In the genomic region with DNA sequence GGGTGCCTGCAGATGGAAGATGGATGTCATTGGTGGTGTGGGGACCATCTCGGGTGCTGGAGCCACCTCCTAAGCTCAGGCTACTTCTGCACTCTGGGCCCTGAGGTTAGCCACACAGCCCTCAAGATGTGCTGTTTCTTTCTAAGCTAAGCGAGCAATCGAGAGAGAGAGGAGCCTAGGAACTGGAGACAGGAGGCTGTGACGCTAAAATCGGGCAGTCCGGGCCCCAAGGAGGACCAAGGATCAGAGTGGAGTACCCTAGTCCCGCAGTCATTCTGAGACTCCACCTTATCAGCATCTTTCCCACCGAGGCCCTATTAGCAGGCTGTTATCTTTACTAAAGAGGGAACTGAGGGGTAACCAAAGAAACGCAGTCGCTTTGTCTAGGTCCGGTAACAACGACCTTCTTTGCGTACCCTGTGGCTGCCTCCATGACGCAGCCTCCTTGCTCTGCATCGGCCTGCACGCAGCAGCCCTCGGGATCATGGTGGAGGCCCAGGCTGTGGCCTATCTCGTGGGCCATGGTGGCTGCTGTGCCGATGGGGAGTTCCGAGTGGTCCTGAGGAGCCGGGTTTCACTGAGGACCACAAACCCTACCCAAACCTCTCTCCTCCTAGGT, we compare ENCODE assay signal across 10 mouse cellular contexts. TPM values are rescaled to one million over a fixed set of nuclear protein-coding genes. Genes with fewer than 3 reads are reported as not detected.
A peak's percentile ranks its signal among the peaks of the same experiment; 100 is the strongest.
DNase-seq lines count a peak whose midpoint lies in the region; ATAC-seq and TF ChIP-seq lines count a peak whose summit lies in the region.
"Had no signal": no experiment of that assay in that cellular context is flagged by ENCODE, and none has a peak within 500 bp of the region (broad histone marks: within the 10 kb centered on the region; RNA-seq: fewer than 3 reads in every experiment).

No protein-coding gene starts in this region.

- H3K9ac ChIP-seq in kidney, embryonic 14.5 days (ENCODE audit: low read depth, low read length): 0 out of 2 replicates have a peak overlapping the region, but pooled peaks have one; percentile 8
- peak overlapping the region; percentile 42 for H3K9ac ChIP-seq in hindbrain, embryonic 14.5 days
- peak overlapping the region; percentile 32 for H3K9ac ChIP-seq in midbrain, embryonic 15.5 days

- no peak for DNase-seq in kidney, adult 11 months
- DNase-seq in embryonic facial prominence, embryonic 10.5 days (ENCODE audit: low spot score): peak; percentile 38
- DNase-seq in hindbrain, embryonic 14.5 days (ENCODE audit: low spot score): no peak
- DNase-seq in cerebellum, adult 2 months: no peak
- DNase-seq in gastrocnemius, postnatal 25 days: no peak
- DNase-seq in left cerebral cortex, adult 8-10 months (ENCODE audit: low spot score in 2 of 2): no peak
- DNase-seq: cerebellum, postnatal 36 days; right cerebral cortex, adult 18-20 months had no signal

- H3K27me3 ChIP-seq in kidney, embryonic 14.5 days (ENCODE audit: control insufficient read depth, insufficient read depth, low read length): peaks cover 50% of the 10 kb centered on the region
- peaks cover 88% of the 10 kb centered on the region for H3K27me3 ChIP-seq in embryonic facial prominence, embryonic 10.5 days (replicated peaks; ENCODE audit: low read depth, poor library complexity, severe bottlenecking)
- H3K27me3 ChIP-seq in hindbrain, embryonic 14.5 days (ENCODE audit: control insufficient read depth, insufficient read depth, low read length): peaks cover 49% of the 10 kb centered on the region
- H3K27me3 ChIP-seq in midbrain, embryonic 15.5 days (replicated peaks): peaks cover 57% of the 10 kb centered on the region
- H3K27me3 ChIP-seq in cerebellum, adult 2 months (ENCODE audit: control insufficient read depth, insufficient read depth, low read length): no peaks in the 10 kb centered on the region; the same call in 1 of the 2 replicates

- ATAC-seq in kidney, embryonic 14.5 days (ENCODE audit: low FRiP score, low TSS enrichment): no peak
- ATAC-seq in hindbrain, embryonic 14.5 days (ENCODE audit: low FRiP score): peak; percentile 10; the same call in 1 of the 2 replicates
- peak; percentile 19; the same call in 1 of the 2 replicates for ATAC-seq in midbrain, embryonic 15.5 days (replicated peaks)

- H3K4me3 ChIP-seq in kidney, embryonic 14.5 days (ENCODE audit: low read length): peak overlapping the region; percentile 31
- H3K4me3 ChIP-seq in embryonic facial prominence, embryonic 10.5 days: peak overlapping the region; percentile 53
- peak overlapping the region; percentile 33 for H3K4me3 ChIP-seq in hindbrain, embryonic 14.5 days (replicated peaks; ENCODE audit: low read length)
- H3K4me3 ChIP-seq in midbrain, embryonic 15.5 days: peak overlapping the region; percentile 35
- H3K4me3 ChIP-seq in cerebellum, adult 2 months (replicated peaks; ENCODE audit: insufficient read depth, low read depth, low read length): no peak overlapping the region

- TF ChIP-seq POLR2A in cerebellum, adult 2 months (IDR thresholded peaks at IDR 0.05; ENCODE audit: borderline replicate concordance, insufficient read depth, low read length): no peak

- peaks cover 14% of the 10 kb centered on the region for H3K4me1 ChIP-seq in kidney, embryonic 14.5 days (ENCODE audit: control insufficient read depth, insufficient read depth, low read length)
- peaks cover 41% of the 10 kb centered on the region for H3K4me1 ChIP-seq in embryonic facial prominence, embryonic 10.5 days
- H3K4me1 ChIP-seq in hindbrain, embryonic 14.5 days (replicated peaks; ENCODE audit: control insufficient read depth, insufficient read depth, low read length): peaks cover 20% of the 10 kb centered on the region
- H3K4me1 ChIP-seq in midbrain, embryonic 15.5 days: peaks cover 28% of the 10 kb centered on the region
- peaks cover 9% of the 10 kb centered on the region; the same call in 1 of the 2 replicates for H3K4me1 ChIP-seq in cerebellum, adult 2 months (ENCODE audit: control insufficient read depth, insufficient read depth, low read length)

- TF ChIP-seq CTCF in cerebellum, adult 2 months (IDR thresholded peaks at IDR 0.05; ENCODE audit: borderline replicate concordance, insufficient read depth, low read depth, low read length): no peak

- H3K36me3 ChIP-seq in kidney, embryonic 14.5 days (ENCODE audit: control insufficient read depth, insufficient read depth, low read length): no peaks in the 10 kb centered on the region
- no peaks in the 10 kb centered on the region for H3K36me3 ChIP-seq in embryonic facial prominence, embryonic 10.5 days (replicated peaks)
- H3K36me3 ChIP-seq in hindbrain, embryonic 14.5 days (replicated peaks; ENCODE audit: control insufficient read depth, insufficient read depth): no peaks in the 10 kb centered on the region
- H3K36me3 ChIP-seq in midbrain, embryonic 15.5 days (replicated peaks): no peaks in the 10 kb centered on the region

- H3K27ac ChIP-seq in kidney, embryonic 14.5 days (ENCODE audit: low read depth, low read length): no peak overlapping the region
- H3K27ac ChIP-seq in embryonic facial prominence, embryonic 10.5 days (replicated peaks): no peak overlapping the region
- no peak overlapping the region for H3K27ac ChIP-seq in hindbrain, embryonic 14.5 days
- no peak overlapping the region for H3K27ac ChIP-seq in midbrain, embryonic 15.5 days
- no peak overlapping the region for H3K27ac ChIP-seq in cerebellum, adult 2 months (ENCODE audit: insufficient read depth, low read length)

- H3K9me3 ChIP-seq in kidney, embryonic 14.5 days (ENCODE audit: control insufficient read depth, low read length): no peaks in the 10 kb centered on the region
- no peaks in the 10 kb centered on the region for H3K9me3 ChIP-seq in embryonic facial prominence, embryonic 10.5 days
- no peaks in the 10 kb centered on the region for H3K9me3 ChIP-seq in hindbrain, embryonic 14.5 days (ENCODE audit: control insufficient read depth, low read length)
- no peaks in the 10 kb centered on the region for H3K9me3 ChIP-seq in midbrain, embryonic 15.5 days

- peak overlapping the region; percentile 39 for H3K4me2 ChIP-seq in kidney, embryonic 14.5 days (replicated peaks; ENCODE audit: low read depth, low read length)
- H3K4me2 ChIP-seq in hindbrain, embryonic 14.5 days (replicated peaks): peak overlapping the region; percentile 56
- H3K4me2 ChIP-seq in midbrain, embryonic 15.5 days: peak overlapping the region; percentile 53

- WGBS in kidney, embryonic 14.5 days: 3% methylated on average over 21 of the region's 21 CpGs
- WGBS in embryonic facial prominence, embryonic 10.5 days: 1% methylated on average over 21 of the region's 21 CpGs
- WGBS in hindbrain, embryonic 14.5 days: 3% methylated on average over 21 of the region's 21 CpGs
- WGBS in midbrain, embryonic 15.5 days: 1% methylated on average over 21 of the region's 21 CpGs
- whole genome bisulfite sequencing in cerebellum, adult 2 months: 9% methylated on average over 21 of the region's 21 CpGs

RNA-seq across cellular contexts. Expression of a gene that starts 8.9 kb away (rescaled TPM):
- polyA plus RNA-seq in kidney, embryonic 14.5 days (2014; fragmentation: Nextera tagmentation; extraction: Ambion mirVana): 0.89 and 1.0 TPM in 2 replicates
- polyA plus RNA-seq in embryonic facial prominence, embryonic 10.5 days (2016; fragmentation: Nextera tagmentation; extraction: Ambion mirVana): 0.64 and 1.0 TPM in 2 replicates
- 0.81 and 1.4 TPM in 2 replicates for polyA plus RNA-seq in hindbrain, embryonic 14.5 days (2014; fragmentation: Nextera tagmentation; extraction: Ambion mirVana)
- 1.3 and 2.1 TPM in 2 replicates for polyA plus RNA-seq in midbrain, embryonic 15.5 days (2015; fragmentation: Nextera tagmentation; extraction: Ambion mirVana)
- 1.5 and 3.6 TPM in 2 replicates for polyA plus RNA-seq in cerebellum, adult 2 months (2012; rRNA removed)
- total RNA-seq in gastrocnemius, postnatal 25 days (2021): 1 to 10 TPM; 1.7 to 4.7 TPM
- 1 to 10 TPM; 7.0 to 9.8 (median 9.0) TPM for total RNA-seq in left cerebral cortex, adult 8-10 months (2022)

RNA-seq across cellular contexts. Expression of a gene that starts 11.9 kb away (rescaled TPM):
- 17.2 and 17.8 TPM in 2 replicates for polyA plus RNA-seq in kidney, embryonic 14.5 days (2014; fragmentation: Nextera tagmentation; extraction: Ambion mirVana)
- 5.6 and 7.2 TPM in 2 replicates for polyA plus RNA-seq in embryonic facial prominence, embryonic 10.5 days (2016; fragmentation: Nextera tagmentation; extraction: Ambion mirVana)
- 49.2 and 50.8 TPM in 2 replicates for polyA plus RNA-seq in hindbrain, embryonic 14.5 days (2014; fragmentation: Nextera tagmentation; extraction: Ambion mirVana)
- 39.4 and 43.1 TPM in 2 replicates for polyA plus RNA-seq in midbrain, embryonic 15.5 days (2015; fragmentation: Nextera tagmentation; extraction: Ambion mirVana)
- 75.1 and 87.0 TPM in 2 replicates for polyA plus RNA-seq in cerebellum, adult 2 months (2012; rRNA removed)
- total RNA-seq in gastrocnemius, postnatal 25 days (2021): 1 to 10 TPM; 1.8 to 3.2 TPM
- 10 to 100 TPM; 52.6 to 58.6 (median 55.9) TPM for total RNA-seq in left cerebral cortex, adult 8-10 months (2022)

RNA-seq across cellular contexts. Expression of a gene that starts 31.8 kb away (rescaled TPM):
- 0.27 and 0.47 TPM in 2 replicates for polyA plus RNA-seq in kidney, embryonic 14.5 days (2014; fragmentation: Nextera tagmentation; extraction: Ambion mirVana)
- 0.06 and 0.16 TPM in 2 replicates for polyA plus RNA-seq in embryonic facial prominence, embryonic 10.5 days (2016; fragmentation: Nextera tagmentation; extraction: Ambion mirVana)
- 0.27 and 0.39 TPM in 2 replicates for polyA plus RNA-seq in hindbrain, embryonic 14.5 days (2014; fragmentation: Nextera tagmentation; extraction: Ambion mirVana)
- 0.27 and 0.59 TPM in 2 replicates for polyA plus RNA-seq in midbrain, embryonic 15.5 days (2015; fragmentation: Nextera tagmentation; extraction: Ambion mirVana)
- polyA plus RNA-seq in cerebellum, adult 2 months (2012; rRNA removed): 0.07 and 0.17 TPM in 2 replicates
- 1 to 10 TPM in 1 of 2 experiments, under 1 TPM in 1; 0.64 to 1.2 TPM for total RNA-seq in gastrocnemius, postnatal 25 days (2021)
- total RNA-seq in left cerebral cortex, adult 8-10 months (2022): under 1 TPM; 0.46 to 0.65 (median 0.64) TPM
